Mouse (Mus musculus) E14TG2a.4 (cell line): ENCODE measurements around the gene Ctcfl.

ENCODE experiments used
- CTCF ChIP-seq: conservative IDR thresholded peaks from 2 replicates; pipeline ENCODE4 v1.5.1; 2014; ENCODE audit warnings: low read length
- NANOG ChIP-seq: IDR thresholded peaks from 2 replicates; pipeline ENCODE4 v1.6.1; 2014; ENCODE audit warnings: borderline replicate concordance, low read length, mixed read lengths
- POU5F1 ChIP-seq: IDR thresholded peaks from 2 replicates; pipeline ENCODE4 v1.6.1; 2014; ENCODE audit warnings: low read length, borderline replicate concordance

- TF ChIP-seq CTCF (no peak), NANOG (no peak), POU5F1 (no peak)
Measured at GRCm38 (mm10) chr2:173044198-173044970, 74.9 kb downstream of the Ctcfl start.
